Mouse (Mus musculus): ENCODE measurements around the gene Gal. TPM values are rescaled to one million over a fixed set of nuclear protein-coding genes. Genes with fewer than 3 reads are reported as not detected.

The Gal gene
- polyA plus RNA-seq, 2 experiments = 0.04 TPM; not detected in 1

DNA sequence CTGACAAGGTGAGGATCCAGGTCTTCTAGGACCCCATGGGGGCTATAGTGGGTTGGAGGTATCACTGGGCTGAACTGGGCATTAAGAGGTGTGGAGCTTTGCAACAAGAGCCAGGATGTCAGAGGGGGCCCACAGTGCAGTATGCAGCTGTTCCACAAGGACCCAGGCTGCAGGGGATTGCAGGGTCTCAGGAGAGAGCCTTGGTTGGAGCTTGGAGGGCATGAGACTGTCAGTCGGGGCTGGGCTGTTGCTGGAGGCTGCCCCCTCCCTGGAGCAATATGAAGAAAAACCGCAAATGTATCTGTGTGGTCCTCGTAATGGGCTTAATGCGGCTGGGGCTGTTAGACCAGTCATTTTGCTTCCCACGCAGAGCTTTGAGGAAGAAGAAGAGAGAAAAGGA, 26.3 kb upstream of the Gal start:
- H3K27me3 ChIP-seq (ENCODE audit: control insufficient read depth, insufficient read depth, low read length) = no peaks in the 10 kb centered on the region
- no peaks in the 10 kb centered on the region for H3K36me3 ChIP-seq (replicated peaks; ENCODE audit: control insufficient read depth, insufficient read depth, low read depth)
- H3K4me2 ChIP-seq (ENCODE audit: low read depth) = no peak overlapping the region
- ATAC-seq (ENCODE audit: insufficient read depth) (no peak), DNase-seq (ENCODE audit: low read depth in 3 of 3, low spot score in 3 of 3) (no peak)
- no peaks in the 10 kb centered on the region for H3K9me3 ChIP-seq (ENCODE audit: control insufficient read depth, low read length)
- no peaks in the 10 kb centered on the region for H3K4me1 ChIP-seq (replicated peaks; ENCODE audit: control insufficient read depth in 2 of 2, insufficient read depth in 2 of 2, low read length in 1 of 2)
- TF ChIP-seq CTCF (IDR thresholded peaks at IDR 0.05; ENCODE audit: low read depth) (no peak), EP300 (IDR thresholded peaks at IDR 0.05; ENCODE audit: low read depth) (no peak)
- H3K27ac ChIP-seq = no peak overlapping the region
- no peak overlapping the region for H3K4me3 ChIP-seq (ENCODE audit: insufficient read depth in 1 of 2, low read depth in 2 of 2, low read length in 2 of 2)
- H3K9ac ChIP-seq (replicated peaks) = no peak overlapping the region
- 41% methylated on average over 5 of the region's 5 CpGs for WGBS (ENCODE audit: insufficient replicate concordance)

DNA sequence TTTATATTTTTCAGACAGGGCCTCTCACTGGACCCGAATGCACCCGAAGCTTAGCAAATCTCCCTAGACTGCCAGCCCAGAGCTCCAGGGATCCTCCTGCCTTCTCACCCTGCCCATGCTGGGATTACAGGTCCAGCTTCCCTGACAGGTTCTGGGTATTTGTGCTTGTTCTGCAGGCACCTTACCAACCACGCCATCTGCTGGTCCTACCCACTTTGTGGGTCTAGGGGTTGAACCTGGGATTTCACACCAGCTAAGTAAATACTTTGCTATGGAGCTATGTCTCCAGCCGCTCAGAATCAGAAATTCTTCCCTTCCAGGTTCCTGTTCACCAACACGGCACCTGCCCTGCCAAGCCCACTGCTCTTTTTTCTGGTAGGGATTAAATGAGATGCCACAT, 23.6 kb upstream of the Gal start:
- 49% methylated on average over 5 of the region's 5 CpGs for WGBS (ENCODE audit: insufficient replicate concordance)
- no peak overlapping the region for H3K4me3 ChIP-seq (ENCODE audit: insufficient read depth in 1 of 2, low read depth in 2 of 2, low read length in 2 of 2)
- H3K4me2 ChIP-seq (ENCODE audit: low read depth) = no peak overlapping the region
- TF ChIP-seq EP300 (IDR thresholded peaks at IDR 0.05; ENCODE audit: low read depth) (no peak), CTCF (IDR thresholded peaks at IDR 0.05; ENCODE audit: low read depth) (peak; percentile 33; the same call in 1 of the 2 replicates)
- H3K27ac ChIP-seq = no peak overlapping the region
- no peak overlapping the region for H3K9ac ChIP-seq (replicated peaks)
- DNase-seq (ENCODE audit: low read depth in 3 of 3, low spot score in 3 of 3) (no peak), ATAC-seq (ENCODE audit: insufficient read depth) (no peak)
- no peaks in the 10 kb centered on the region for H3K9me3 ChIP-seq (ENCODE audit: control insufficient read depth, low read length)
- no peaks in the 10 kb centered on the region for H3K36me3 ChIP-seq (replicated peaks; ENCODE audit: control insufficient read depth, insufficient read depth, low read depth)
- H3K4me1 ChIP-seq (replicated peaks; ENCODE audit: control insufficient read depth in 2 of 2, insufficient read depth in 2 of 2, low read length in 1 of 2) = no peaks in the 10 kb centered on the region
- no peaks in the 10 kb centered on the region for H3K27me3 ChIP-seq (ENCODE audit: control insufficient read depth, insufficient read depth, low read length)

DNA sequence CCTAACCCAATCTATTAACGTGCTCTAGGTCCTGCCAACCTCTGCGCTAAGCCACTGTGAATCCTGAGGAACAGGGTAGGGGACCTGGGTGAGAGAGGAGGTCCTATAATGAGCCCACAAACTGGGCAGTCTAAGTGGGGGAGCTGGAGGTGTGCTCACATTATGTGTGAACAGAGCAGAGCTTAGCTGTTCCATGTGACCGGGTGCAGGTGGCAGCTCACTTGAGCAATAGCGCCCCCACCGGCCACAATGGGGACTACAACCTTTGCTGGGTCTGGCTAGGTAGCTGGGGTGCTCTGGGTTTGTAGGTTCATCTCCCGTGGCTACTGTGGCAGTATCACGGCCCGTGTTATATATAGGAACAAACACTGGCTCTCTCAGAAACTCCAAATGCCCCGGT, 22.5 kb upstream of the Gal start:
- Histone ChIP-seq H3K4me2 (ENCODE audit: low read depth) (no peak overlapping the region), H3K36me3 (replicated peaks; ENCODE audit: control insufficient read depth, insufficient read depth, low read depth) (no peaks in the 10 kb centered on the region), H3K27ac (no peak overlapping the region), H3K4me1 (replicated peaks; ENCODE audit: control insufficient read depth in 2 of 2, insufficient read depth in 2 of 2, low read length in 1 of 2) (no peaks in the 10 kb centered on the region), H3K9me3 (ENCODE audit: control insufficient read depth, low read length) (no peaks in the 10 kb centered on the region), H3K27me3 (ENCODE audit: control insufficient read depth, insufficient read depth, low read length) (no peaks in the 10 kb centered on the region), H3K9ac (replicated peaks) (no peak overlapping the region), H3K4me3 (ENCODE audit: insufficient read depth in 1 of 2, low read depth in 2 of 2, low read length in 2 of 2) (no peak overlapping the region)
- WGBS (ENCODE audit: insufficient replicate concordance) = 38% methylated on average over 9 of the region's 9 CpGs
- DNase-seq (ENCODE audit: low read depth in 3 of 3, low spot score in 3 of 3) (peak in 2 of 3 experiments; percentile 16 to 24), ATAC-seq (ENCODE audit: insufficient read depth) (no peak)
- TF ChIP-seq EP300 (IDR thresholded peaks at IDR 0.05; ENCODE audit: low read depth) (no peak), CTCF (IDR thresholded peaks at IDR 0.05; ENCODE audit: low read depth) (peak; percentile 85)

DNA sequence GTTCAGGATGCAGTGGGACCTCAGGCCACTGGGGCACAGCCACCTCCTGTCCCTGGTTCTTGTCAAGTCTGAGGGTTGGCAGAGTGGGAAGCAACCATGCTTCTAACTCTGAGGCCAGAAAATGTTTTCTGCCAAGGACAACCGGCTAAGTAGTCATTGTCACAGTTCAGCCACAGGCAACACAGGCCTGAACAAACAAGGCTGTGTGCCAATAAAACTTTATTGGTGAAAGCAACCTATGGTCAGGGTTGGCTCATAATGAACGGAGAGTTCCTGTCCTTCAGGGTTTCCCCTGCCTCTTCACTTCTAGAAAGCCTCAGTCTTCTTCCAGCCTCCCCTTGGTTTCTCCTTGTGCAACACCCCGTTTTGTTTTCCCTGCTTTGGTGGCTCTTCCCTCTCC, 21.5 kb upstream of the Gal start:
- WGBS (ENCODE audit: insufficient replicate concordance) = 47% methylated on average over 3 of the region's 3 CpGs

DNA sequence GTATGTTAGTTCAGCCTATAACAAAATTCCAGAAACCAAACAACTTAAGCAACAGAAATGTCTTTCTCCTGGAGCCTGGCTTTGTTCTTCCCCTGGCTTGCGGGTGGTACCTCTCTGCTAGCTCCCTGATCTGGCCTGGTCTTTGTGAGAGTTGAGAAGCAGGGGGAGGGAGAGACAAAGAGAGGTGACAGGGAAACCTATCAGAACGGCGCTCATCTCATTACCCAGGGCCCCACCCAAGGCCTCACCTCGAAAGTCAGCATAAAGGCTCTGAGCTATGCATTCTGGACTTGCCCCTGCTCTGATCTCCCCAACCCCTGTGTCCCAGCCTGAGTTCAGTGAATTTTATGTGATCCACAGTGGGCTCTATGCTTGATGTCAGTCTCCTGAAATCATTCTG, 20.3 kb upstream of the Gal start:
- H3K27me3 ChIP-seq (ENCODE audit: control insufficient read depth, insufficient read depth, low read length) = no peaks in the 10 kb centered on the region
- H3K36me3 ChIP-seq (replicated peaks; ENCODE audit: control insufficient read depth, insufficient read depth, low read depth) = no peaks in the 10 kb centered on the region
- ATAC-seq (ENCODE audit: insufficient read depth) (no peak), DNase-seq (ENCODE audit: low read depth in 3 of 3, low spot score in 3 of 3) (no peak)
- H3K4me1 ChIP-seq (replicated peaks; ENCODE audit: control insufficient read depth in 2 of 2, insufficient read depth in 2 of 2, low read length in 1 of 2) = no peaks in the 10 kb centered on the region
- H3K9ac ChIP-seq (replicated peaks) = no peak overlapping the region
- H3K4me2 ChIP-seq (ENCODE audit: low read depth) = no peak overlapping the region
- TF ChIP-seq EP300 (IDR thresholded peaks at IDR 0.05; ENCODE audit: low read depth) (no peak), CTCF (IDR thresholded peaks at IDR 0.05; ENCODE audit: low read depth) (no peak)
- no peak overlapping the region for H3K27ac ChIP-seq
- H3K9me3 ChIP-seq (ENCODE audit: control insufficient read depth, low read length) = no peaks in the 10 kb centered on the region
- no peak overlapping the region for H3K4me3 ChIP-seq (ENCODE audit: insufficient read depth in 1 of 2, low read depth in 2 of 2, low read length in 2 of 2)
- 23% methylated on average over 4 of the region's 4 CpGs for WGBS (ENCODE audit: insufficient replicate concordance)

More for the DNA sequence above, 21.5 kb upstream of the Gal start:
- Histone ChIP-seq H3K9me3 (ENCODE audit: control insufficient read depth, low read length) (no peaks in the 10 kb centered on the region), H3K27ac (no peak overlapping the region), H3K36me3 (replicated peaks; ENCODE audit: control insufficient read depth, insufficient read depth, low read depth) (no peaks in the 10 kb centered on the region), H3K4me1 (replicated peaks; ENCODE audit: control insufficient read depth in 2 of 2, insufficient read depth in 2 of 2, low read length in 1 of 2) (no peaks in the 10 kb centered on the region), H3K4me3 (ENCODE audit: insufficient read depth in 1 of 2, low read depth in 2 of 2, low read length in 2 of 2) (no peak overlapping the region), H3K4me2 (ENCODE audit: low read depth) (no peak overlapping the region), H3K9ac (replicated peaks) (no peak overlapping the region), H3K27me3 (ENCODE audit: control insufficient read depth, insufficient read depth, low read length) (no peaks in the 10 kb centered on the region)
- no peak for ATAC-seq (ENCODE audit: insufficient read depth)
- no peak for DNase-seq (ENCODE audit: low read depth in 3 of 3, low spot score in 3 of 3)
- no peak for TF ChIP-seq CTCF (IDR thresholded peaks at IDR 0.05; ENCODE audit: low read depth)

Data from liver, embryonic 14.5 days (tissue).